Mouse (Mus musculus): ENCODE measurements around the gene Meioc. TPM values are rescaled to one million over a fixed set of nuclear protein-coding genes. Genes with fewer than 3 reads are reported as not detected.

The Meioc gene
- polyA plus RNA-seq, 1 experiment from 2014 or later: 0.15 TPM

DNA sequence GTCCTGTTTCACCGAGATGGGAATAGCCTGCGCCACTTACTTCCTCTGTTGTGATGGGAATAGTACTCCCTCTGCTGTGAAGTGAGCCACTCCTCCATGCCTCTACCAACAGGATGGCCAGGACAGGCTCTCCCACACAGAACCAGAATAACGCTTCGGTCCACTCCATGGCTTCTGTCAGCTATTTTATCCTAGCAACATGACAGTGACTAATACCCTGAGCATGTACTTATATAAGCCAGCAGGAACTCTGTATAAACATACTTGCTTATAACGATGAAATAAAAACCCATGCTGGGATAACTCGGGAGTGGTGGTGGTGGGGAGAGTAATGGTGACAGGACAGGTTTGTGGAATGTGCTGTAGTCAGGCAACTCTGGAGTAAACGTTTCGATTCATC, 7.6 kb upstream of the Meioc start:
- no peak overlapping the region for H3K4me3 ChIP-seq (ENCODE audit: low read depth, low read length)
- H3K9ac ChIP-seq (ENCODE audit: low read depth, low read length): no peak overlapping the region
- no peaks in the 10 kb centered on the region for H3K4me1 ChIP-seq (ENCODE audit: control insufficient read depth, insufficient read depth, low read length)
- H3K27me3 ChIP-seq (ENCODE audit: control insufficient read depth, insufficient read depth, low read depth, low read length): no peaks in the 10 kb centered on the region
- no peaks in the 10 kb centered on the region for H3K36me3 ChIP-seq (ENCODE audit: control insufficient read depth, insufficient read depth, low read length)
- H3K9me3 ChIP-seq (replicated peaks; ENCODE audit: control insufficient read depth, low read length, poor library complexity, severe bottlenecking): no peaks in the 10 kb centered on the region
- H3K27ac ChIP-seq (ENCODE audit: low read length): no peak overlapping the region
- H3K4me2 ChIP-seq (ENCODE audit: low read length): no peak overlapping the region
- ATAC-seq: no peak
- 82% methylated on average over 8 of the region's 8 CpGs for WGBS

DNA sequence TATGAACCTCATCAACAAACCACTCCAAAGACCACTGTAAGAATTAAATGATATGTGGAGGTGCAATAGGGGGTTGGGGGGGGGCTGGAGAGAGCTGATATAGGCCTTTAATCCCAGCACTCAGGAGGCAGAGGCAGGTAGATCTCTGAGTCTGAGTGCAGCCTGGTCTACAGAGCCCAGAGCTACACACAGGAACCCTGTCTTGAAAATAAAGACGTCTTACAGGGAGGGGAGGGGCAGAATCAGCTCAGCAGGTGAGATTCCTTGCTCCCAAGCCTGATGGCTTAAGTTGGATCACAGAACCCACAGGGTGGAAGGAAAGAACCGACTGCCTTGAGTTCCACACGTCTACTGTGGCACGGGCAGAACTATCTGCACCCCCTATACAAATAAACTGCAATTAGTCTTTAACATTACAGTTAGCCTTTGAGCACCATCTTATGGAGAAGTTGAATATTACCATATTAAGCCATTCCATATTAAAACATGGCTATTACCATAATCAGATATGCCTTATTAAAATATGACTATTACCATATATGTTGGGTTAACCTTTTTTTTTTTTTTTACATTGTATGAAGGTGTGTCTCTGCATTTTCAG, 7.1 kb upstream of the Meioc start:
- no peaks in the 10 kb centered on the region for H3K9me3 ChIP-seq (replicated peaks; ENCODE audit: control insufficient read depth, low read length, poor library complexity, severe bottlenecking)
- H3K4me3 ChIP-seq (ENCODE audit: low read depth, low read length): no peak overlapping the region
- H3K9ac ChIP-seq (ENCODE audit: low read depth, low read length): no peak overlapping the region
- no peaks in the 10 kb centered on the region for H3K4me1 ChIP-seq (ENCODE audit: control insufficient read depth, insufficient read depth, low read length)
- H3K36me3 ChIP-seq (ENCODE audit: control insufficient read depth, insufficient read depth, low read length): no peaks in the 10 kb centered on the region
- no peak for ATAC-seq
- H3K27me3 ChIP-seq (ENCODE audit: control insufficient read depth, insufficient read depth, low read depth, low read length): no peaks in the 10 kb centered on the region
- no peak overlapping the region for H3K27ac ChIP-seq (ENCODE audit: low read length)
- whole genome bisulfite sequencing: 18% methylated on average over 4 of the region's 4 CpGs
- H3K4me2 ChIP-seq (ENCODE audit: low read length): no peak overlapping the region

DNA sequence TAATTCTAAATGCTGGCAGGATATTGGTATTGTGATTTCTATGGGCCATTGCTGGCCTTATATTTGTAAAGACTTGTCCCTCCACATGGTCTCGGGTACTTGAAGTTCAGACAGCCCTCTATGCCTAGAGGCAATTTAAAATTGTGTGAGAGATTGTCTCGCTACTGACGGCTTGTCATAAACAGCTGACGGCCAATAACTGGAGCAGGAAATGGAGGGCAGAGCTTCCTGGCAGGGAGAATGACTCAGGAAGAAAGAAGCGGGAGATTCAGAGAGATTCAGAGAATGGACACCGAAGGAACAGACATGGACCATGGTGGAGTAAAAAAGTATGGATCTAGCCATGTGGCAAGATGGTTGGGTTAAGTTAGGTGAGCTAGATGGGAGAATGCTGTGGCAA, 6.6 kb upstream of the Meioc start:
- H3K27ac ChIP-seq (ENCODE audit: low read length): no peak overlapping the region
- H3K9ac ChIP-seq (ENCODE audit: low read depth, low read length): no peak overlapping the region
- no peak for ATAC-seq
- no peaks in the 10 kb centered on the region for H3K27me3 ChIP-seq (ENCODE audit: control insufficient read depth, insufficient read depth, low read depth, low read length)
- H3K4me3 ChIP-seq (ENCODE audit: low read depth, low read length): no peak overlapping the region
- H3K36me3 ChIP-seq (ENCODE audit: control insufficient read depth, insufficient read depth, low read length): no peaks in the 10 kb centered on the region
- WGBS: 76% methylated on average over 6 of the region's 6 CpGs
- H3K9me3 ChIP-seq (replicated peaks; ENCODE audit: control insufficient read depth, low read length, poor library complexity, severe bottlenecking): no peaks in the 10 kb centered on the region
- no peak overlapping the region for H3K4me2 ChIP-seq (ENCODE audit: low read length)
- no peaks in the 10 kb centered on the region for H3K4me1 ChIP-seq (ENCODE audit: control insufficient read depth, insufficient read depth, low read length)

DNA sequence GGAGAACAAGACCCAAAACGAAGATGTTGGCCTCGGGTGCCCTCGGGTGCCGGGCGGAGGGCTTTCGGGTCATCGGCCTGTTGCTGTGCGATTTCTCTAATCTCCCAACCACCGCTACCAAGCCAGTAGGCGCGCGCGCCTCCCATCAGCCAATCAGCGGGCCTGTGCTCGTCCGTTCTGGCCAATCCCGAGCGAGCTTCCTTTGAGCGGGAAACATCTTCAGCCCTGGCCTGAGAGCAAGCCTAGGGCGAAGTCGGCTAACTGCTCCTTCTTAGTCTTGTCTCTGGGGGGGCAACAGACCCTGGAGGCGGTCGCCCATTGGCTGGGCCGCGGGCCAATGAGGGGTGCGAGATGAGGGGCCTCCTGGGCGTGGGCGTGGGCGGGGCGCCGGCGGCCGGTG, 1.6 kb downstream of the Meioc start:
- 52% methylated on average over 33 of the region's 33 CpGs for WGBS
- no peak overlapping the region; the same call in 1 of the 2 replicates for H3K4me2 ChIP-seq (ENCODE audit: low read length)
- H3K36me3 ChIP-seq (ENCODE audit: control insufficient read depth, insufficient read depth, low read length): no peaks in the 10 kb centered on the region
- H3K9me3 ChIP-seq (replicated peaks; ENCODE audit: control insufficient read depth, low read length, poor library complexity, severe bottlenecking): 0 out of 2 replicates have a peak, but pooled peaks cover 2% of the 10 kb centered on the region
- no peak overlapping the region for H3K4me3 ChIP-seq (ENCODE audit: low read depth, low read length)
- H3K4me1 ChIP-seq (ENCODE audit: control insufficient read depth, insufficient read depth, low read length): no peaks in the 10 kb centered on the region
- H3K27me3 ChIP-seq (ENCODE audit: control insufficient read depth, insufficient read depth, low read depth, low read length): peaks cover 9% of the 10 kb centered on the region
- no peak overlapping the region for H3K9ac ChIP-seq (ENCODE audit: low read depth, low read length)
- no peak overlapping the region for H3K27ac ChIP-seq (ENCODE audit: low read length)
- no peak for ATAC-seq

DNA sequence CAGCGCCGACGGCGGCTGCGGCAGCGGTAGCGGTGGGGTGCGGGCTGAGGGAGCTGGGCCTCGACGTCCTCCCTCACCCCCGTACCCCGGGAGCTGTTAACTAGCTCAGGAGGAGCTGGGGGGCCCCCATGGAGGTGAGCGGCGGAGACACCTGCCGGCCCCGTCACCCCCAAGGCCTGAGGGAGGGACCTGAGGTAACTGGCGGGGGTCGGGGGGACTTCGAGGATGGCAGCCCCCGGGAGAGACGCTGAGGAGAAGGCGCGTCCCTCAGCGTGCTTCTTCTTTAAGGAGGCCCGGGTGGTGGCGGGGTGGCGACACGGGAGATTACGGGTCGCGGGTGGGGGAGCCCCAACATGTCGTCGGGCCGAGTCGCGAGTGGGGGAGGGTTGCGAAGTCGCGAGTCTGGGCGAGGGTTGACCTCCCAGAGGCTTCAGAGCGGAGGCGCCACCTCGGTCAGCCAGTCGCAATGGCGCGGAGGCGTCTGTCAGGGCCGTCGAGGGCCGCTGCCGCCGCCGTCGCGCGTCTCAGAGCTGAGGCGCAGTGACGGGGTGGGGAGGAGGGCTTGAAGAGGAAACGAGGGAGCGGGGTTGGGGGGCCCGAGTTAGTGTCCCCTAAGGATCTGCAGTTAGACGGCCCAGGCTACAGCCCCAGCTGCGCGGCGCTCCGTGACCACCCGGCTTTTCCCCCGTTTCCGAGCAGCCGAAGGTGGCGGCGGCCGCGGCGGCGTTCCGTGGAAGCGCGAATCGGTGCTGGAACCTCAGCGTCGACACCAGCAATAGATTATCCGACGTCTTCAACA, 2.3 kb downstream of the Meioc start:
- Histone ChIP-seq H3K36me3 (ENCODE audit: control insufficient read depth, insufficient read depth, low read length) (no peaks in the 10 kb centered on the region), H3K9me3 (replicated peaks; ENCODE audit: control insufficient read depth, low read length, poor library complexity, severe bottlenecking) (0 out of 2 replicates have a peak, but pooled peaks cover 2% of the 10 kb centered on the region), H3K9ac (ENCODE audit: low read depth, low read length) (no peak overlapping the region), H3K27me3 (ENCODE audit: control insufficient read depth, insufficient read depth, low read depth, low read length) (peaks cover 9% of the 10 kb centered on the region), H3K4me3 (ENCODE audit: low read depth, low read length) (no peak overlapping the region), H3K27ac (ENCODE audit: low read length) (no peak overlapping the region), H3K4me2 (ENCODE audit: low read length) (no peak overlapping the region; the same call in 1 of the 2 replicates), H3K4me1 (ENCODE audit: control insufficient read depth, insufficient read depth, low read length) (no peaks in the 10 kb centered on the region)
- 48% methylated on average over 78 of the region's 84 CpGs for WGBS
- ATAC-seq: no peak

DNA sequence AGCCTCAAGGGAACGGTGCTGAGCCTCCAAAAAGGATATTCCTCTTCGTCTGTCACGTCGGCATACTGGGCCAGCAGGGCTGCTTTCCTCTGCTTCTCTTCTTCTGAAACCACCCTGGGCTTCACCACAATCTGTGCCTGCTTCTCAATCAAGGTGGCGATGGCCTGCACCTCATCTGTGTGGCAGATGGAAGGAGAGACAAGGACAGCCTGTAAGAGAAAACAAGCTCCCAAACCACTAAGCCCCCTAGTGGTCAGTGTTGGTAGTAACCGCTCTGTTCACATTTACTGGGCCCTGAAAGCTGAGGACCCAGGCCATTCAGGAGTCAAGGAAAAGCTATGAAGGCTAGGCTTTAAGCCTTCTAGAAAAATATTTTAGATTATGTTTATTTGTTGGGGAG, 26.6 kb downstream of the Meioc start:
- H3K9ac ChIP-seq (ENCODE audit: low read depth, low read length): no peak overlapping the region
- H3K4me1 ChIP-seq (ENCODE audit: control insufficient read depth, insufficient read depth, low read length): no peaks in the 10 kb centered on the region
- no peak overlapping the region for H3K27ac ChIP-seq (ENCODE audit: low read length)
- WGBS: 67% methylated on average over 6 of the region's 6 CpGs
- H3K36me3 ChIP-seq (ENCODE audit: control insufficient read depth, insufficient read depth, low read length): peaks cover 10% of the 10 kb centered on the region
- no peak for ATAC-seq
- no peaks in the 10 kb centered on the region for H3K9me3 ChIP-seq (replicated peaks; ENCODE audit: control insufficient read depth, low read length, poor library complexity, severe bottlenecking)
- H3K4me3 ChIP-seq (ENCODE audit: low read depth, low read length): no peak overlapping the region
- no peak overlapping the region for H3K4me2 ChIP-seq (ENCODE audit: low read length)
- no peaks in the 10 kb centered on the region for H3K27me3 ChIP-seq (ENCODE audit: control insufficient read depth, insufficient read depth, low read depth, low read length)

DNA sequence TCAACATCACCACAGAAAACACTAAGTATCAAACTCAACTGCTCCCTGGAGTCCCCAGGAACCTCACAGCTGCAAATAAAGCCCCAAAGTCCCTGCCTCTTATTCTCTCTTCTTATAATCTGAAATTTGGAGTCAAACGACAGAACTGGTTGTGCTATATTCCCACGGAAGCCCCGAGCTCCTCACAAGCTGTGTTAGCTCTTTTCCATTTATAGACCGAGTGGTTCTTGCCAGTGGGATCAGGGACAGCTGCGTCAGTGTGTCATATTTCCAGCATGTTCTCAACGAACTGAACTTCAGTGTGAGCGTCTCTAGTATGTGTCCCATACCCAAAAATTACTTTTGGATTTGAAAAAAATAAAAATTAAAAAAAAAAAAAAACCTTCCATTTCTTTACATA, 31.8 kb downstream of the Meioc start:
- Histone ChIP-seq H3K27me3 (ENCODE audit: control insufficient read depth, insufficient read depth, low read depth, low read length) (no peaks in the 10 kb centered on the region), H3K9me3 (replicated peaks; ENCODE audit: control insufficient read depth, low read length, poor library complexity, severe bottlenecking) (no peaks in the 10 kb centered on the region), H3K4me2 (ENCODE audit: low read length) (no peak overlapping the region), H3K36me3 (ENCODE audit: control insufficient read depth, insufficient read depth, low read length) (0 out of 2 replicates have a peak, but pooled peaks cover 2% of the 10 kb centered on the region), H3K27ac (ENCODE audit: low read length) (no peak overlapping the region), H3K9ac (ENCODE audit: low read depth, low read length) (no peak overlapping the region), H3K4me1 (ENCODE audit: control insufficient read depth, insufficient read depth, low read length) (peaks cover 18% of the 10 kb centered on the region), H3K4me3 (ENCODE audit: low read depth, low read length) (no peak overlapping the region)
- ATAC-seq: no peak
- WGBS: 97% methylated on average over 7 of the region's 7 CpGs

DNA sequence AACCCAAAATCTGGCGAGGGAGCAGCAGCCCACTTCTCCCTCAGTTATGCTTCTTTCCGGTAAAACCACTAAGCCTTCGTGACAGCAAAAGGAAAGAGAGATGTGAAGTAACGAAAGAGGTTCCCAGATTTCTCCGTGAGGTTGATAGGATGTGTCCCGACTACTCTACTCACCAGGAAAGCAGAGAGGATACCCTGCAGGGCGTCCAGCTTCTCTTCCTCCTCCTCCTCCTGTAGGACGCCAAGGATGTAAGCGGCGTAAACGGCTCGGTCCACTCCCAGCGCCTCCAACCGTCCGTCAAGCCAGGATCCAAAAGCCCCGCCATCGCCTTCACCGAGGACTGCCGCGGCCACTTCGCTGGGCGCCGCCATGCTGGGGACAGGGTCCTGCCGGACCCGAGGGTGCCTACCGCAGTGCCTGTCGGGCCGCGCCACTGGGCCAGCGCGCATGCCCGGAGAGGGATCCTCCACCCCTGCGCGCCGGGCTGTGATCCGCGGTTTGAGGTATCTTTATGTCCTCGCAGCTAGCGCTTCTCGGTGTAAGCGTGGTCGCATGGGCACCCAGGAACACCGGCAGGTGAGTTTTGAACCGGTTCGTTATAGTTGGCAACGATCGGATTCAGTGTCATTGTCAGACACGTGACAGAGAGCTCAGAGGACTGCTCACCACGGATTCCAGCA, 34.0 kb downstream of the Meioc start, which contains the start of gene Ccdc43:
Gene Ccdc43, minus strand, starts transcription at position 445 of the 680 bp plus-strand sequence.
- WGBS: under 1% methylated on average over 49 of the region's 49 CpGs
- Histone ChIP-seq H3K4me1 (ENCODE audit: control insufficient read depth, insufficient read depth, low read length) (peaks cover 18% of the 10 kb centered on the region), H3K9me3 (replicated peaks; ENCODE audit: control insufficient read depth, low read length, poor library complexity, severe bottlenecking) (no peaks in the 10 kb centered on the region), H3K4me3 (ENCODE audit: low read depth, low read length) (peak within 1 kb of the TSS; percentile 69), H3K36me3 (ENCODE audit: control insufficient read depth, insufficient read depth, low read length) (no peaks in the 10 kb centered on the region), H3K4me2 (ENCODE audit: low read length) (peak within 1 kb of the TSS; percentile 69), H3K9ac (ENCODE audit: low read depth, low read length) (peak within 1 kb of the TSS; percentile 87), H3K27me3 (ENCODE audit: control insufficient read depth, insufficient read depth, low read depth, low read length) (no peaks in the 10 kb centered on the region), H3K27ac (ENCODE audit: low read length) (peak within 1 kb of the TSS; percentile 84)
- ATAC-seq: peak; percentile 99

All from midbrain, embryonic 16.5 days (tissue).